Mouse (Mus musculus): ENCODE results near the gene Zer1.
"Not testable (repeated sequence)": the region's sequence is repeated elsewhere in the genome, so short reads cannot be mapped to it uniquely, and the experiment has no call there.

Gene Zer1

DNA sequence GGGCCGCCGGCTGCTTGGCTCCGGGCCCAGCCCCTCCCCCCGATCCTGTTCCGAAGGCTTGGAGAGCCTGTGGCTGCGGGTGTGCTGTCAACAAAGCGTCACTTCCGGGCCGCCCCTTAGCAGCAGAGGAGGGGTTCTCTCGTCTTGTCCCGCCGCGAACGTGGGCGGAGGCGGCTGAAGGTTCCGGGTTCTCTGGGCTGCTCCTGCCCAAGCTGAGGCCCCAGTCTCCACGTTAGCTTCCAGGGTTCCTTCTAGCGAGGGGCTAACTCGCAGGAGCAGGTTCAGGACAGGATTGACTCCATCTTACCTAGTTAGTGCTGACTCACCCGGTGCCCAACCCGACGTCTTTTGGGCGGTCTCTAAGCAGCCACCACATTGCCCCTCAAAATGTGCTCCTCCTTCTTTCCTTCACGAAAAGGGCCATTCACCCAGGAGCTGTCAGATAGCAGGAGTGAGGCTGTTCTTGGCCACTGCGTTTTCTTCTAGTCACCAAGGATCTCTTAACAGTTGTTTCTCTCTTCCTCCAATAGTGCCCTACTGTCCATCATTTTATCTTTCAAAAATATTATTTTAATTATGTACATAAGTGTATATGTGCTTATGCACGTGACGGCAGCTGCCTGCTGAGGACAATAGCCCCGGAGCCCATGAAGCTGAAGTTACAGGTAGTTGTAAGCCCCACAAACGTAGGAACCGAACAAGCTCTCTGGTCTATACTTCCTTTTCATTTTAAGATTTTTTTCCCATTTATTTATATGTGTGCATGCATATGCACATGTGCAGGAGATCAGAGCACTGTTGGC, at the start of gene Zer1:
TSS of gene Zer1 (minus strand) at position 114 of the 803 bp plus-strand sequence.
- DNase-seq (ENCODE audit: low spot score): peak; percentile 95

DNA sequence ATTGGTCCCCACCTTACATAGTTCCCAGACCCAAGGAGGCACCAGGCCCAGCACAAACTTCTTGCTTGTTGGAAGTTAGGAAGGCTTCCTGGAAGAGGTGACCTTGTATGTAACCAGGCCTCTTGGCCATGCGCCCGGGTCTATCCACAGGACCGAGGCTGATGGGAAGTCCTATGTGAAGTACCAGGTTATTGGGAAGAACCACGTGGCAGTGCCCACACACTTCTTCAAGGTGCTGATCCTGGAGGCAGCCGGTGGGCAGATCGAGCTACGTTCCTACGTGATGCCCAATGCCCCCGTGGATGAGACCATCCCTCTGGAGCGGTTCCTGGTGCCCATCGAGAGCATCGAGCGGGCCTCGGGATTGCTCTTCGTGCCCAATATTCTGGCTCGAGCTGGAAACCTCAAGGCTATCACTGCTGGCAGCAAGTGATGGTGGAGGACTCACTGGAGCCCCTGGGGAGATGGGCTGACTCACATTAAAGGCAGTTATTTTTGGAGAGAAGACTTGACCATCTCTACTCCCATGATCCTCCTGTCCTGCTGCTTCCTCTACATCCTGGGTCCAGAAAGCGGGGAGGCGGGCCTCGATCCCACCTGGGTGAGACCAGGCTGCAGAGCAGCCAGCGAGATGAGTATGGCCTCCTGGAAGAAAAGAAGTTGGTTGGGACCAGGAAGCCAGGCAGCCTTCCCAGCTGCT, 49.3 kb upstream of the Zer1 start:
- DNase-seq (ENCODE audit: low spot score): no peak

DNA sequence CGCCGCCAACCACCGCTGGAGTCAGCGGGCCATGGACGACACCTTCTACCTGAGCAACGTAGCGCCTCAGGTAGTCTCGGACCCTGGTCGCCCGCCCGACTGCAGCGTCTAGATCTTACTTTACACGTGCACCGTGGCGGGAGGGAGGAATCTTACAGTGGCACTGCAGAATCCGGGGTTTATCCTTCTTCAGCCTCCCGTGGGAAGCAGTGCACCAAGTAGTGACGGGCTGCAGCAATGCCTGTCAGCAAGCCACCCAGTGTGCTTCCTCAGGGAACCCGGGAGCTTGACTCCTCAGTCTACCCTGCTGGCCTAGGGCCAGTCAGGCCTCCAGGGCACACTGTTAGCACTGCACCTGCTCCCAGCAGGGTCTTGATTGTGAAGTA, 47.6 kb upstream of the Zer1 start:
- no peak for DNase-seq (ENCODE audit: low spot score)

DNA sequence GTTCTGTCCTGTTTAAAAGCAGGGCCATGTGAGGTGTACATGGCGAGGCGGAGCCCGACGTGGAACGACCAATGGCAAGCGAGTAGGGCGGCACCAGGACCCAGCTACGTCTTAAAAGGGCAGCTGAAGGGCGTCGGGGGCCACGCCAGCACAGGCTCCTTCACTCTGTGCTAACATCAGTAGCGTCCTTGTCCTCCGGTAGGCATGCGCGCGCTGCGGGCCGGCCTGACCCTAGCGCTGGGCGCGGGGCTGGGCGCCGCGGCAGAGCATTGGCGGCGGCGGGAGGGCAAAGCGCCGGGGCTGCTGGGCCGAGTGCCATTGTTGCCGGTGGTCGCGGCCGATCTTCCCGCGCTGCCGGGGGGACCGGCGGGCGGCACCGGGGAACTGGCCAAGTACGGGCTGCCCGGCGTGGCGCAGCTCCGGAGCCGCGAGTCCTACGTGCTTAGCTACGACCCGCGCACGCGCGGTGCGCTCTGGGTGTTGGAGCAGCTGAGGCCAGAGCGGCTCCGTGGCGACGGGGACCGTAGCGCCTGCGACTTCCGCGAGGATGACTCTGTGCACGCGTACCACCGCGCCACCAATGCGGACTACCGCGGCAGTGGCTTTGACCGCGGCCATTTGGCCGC, 47.1 kb upstream of the Zer1 start, which contains the start of gene Endog:
TSS of gene Endog (plus strand) at position 123 of the 626 bp plus-strand sequence.
- peak; percentile 85 for DNase-seq (ENCODE audit: low spot score)

DNA sequence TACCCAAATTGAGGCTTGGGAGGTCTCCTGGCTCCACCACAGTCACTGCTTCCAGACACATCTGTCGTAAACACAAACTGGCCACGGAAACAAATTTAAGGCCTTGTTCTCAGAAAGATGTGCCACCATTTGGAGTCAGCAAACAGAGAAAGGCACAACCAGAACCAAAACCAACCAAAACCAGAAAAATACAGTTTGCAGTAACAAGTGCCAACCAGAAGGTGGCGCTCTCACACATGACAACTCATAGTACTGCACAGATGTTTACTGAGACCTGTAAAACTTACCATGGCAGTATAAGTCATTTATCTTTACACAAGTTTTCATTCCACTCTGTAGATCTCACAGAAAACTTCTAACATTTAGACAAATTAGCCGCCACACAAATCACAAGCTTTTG, 42.3 kb upstream of the Zer1 start:
- no peak for DNase-seq (ENCODE audit: low spot score)

GRCm38 (mm10) chr2:30164340-30164932, 40.1 kb upstream of the Zer1 start:
- DNase-seq (ENCODE audit: low spot score): no peak

- DNase-seq (ENCODE audit: low spot score): no peak
Measured at GRCm38 (mm10) chr2:30161809-30162208, 37.4 kb upstream of the Zer1 start.

GRCm38 (mm10) chr2:30159871-30160270, 35.5 kb upstream of the Zer1 start:
- not testable (repeated sequence) for DNase-seq (ENCODE audit: low spot score)

DNA sequence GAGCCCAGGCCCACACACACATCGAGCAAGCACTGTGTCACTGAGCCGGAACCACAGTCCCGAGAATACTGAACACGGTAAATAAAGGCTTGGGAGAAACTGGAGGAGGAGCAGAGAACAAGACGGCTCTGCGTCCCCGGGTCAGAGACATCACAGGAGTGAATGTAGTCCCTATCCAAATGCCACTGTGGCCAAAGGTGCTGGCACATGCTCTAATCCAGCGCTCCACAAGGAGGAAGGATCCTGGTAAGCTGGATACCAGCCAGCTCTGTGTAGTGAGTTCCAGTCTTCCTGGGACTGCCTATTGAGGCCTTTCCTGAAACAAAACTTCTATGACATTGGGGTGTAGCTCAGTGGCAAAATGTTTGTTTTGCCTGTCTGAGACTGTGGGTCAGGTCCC, 28.2 kb upstream of the Zer1 start:
- DNase-seq (ENCODE audit: low spot score): no peak

GRCm38 (mm10) chr2:30151840-30152239, 27.5 kb upstream of the Zer1 start:
- peak; percentile 26 for DNase-seq (ENCODE audit: low spot score)

- DNase-seq (ENCODE audit: low spot score): peak; percentile 67
Measured at GRCm38 (mm10) chr2:30147466-30147865, 23.1 kb upstream of the Zer1 start.

DNA sequence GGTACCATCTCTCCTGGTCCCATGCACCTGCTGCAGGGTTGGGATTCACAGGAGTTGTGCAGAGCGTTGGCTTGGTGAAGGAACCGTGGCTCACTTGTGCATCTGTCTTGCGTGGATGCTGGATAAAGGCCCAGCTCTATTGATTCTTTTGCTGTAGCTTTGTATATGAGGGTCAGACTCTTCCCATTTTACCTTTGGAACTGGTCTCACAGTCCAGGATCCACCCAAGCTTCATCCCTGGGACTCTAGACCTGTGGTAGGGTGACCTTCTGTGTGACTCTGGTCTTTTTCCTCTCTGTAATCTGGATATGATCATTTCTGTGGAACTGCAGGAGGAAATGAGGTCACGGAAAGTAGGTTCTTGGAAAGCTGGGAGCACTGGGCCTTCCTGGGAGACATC, 20.1 kb upstream of the Zer1 start:
- DNase-seq (ENCODE audit: low spot score): no peak

DNA sequence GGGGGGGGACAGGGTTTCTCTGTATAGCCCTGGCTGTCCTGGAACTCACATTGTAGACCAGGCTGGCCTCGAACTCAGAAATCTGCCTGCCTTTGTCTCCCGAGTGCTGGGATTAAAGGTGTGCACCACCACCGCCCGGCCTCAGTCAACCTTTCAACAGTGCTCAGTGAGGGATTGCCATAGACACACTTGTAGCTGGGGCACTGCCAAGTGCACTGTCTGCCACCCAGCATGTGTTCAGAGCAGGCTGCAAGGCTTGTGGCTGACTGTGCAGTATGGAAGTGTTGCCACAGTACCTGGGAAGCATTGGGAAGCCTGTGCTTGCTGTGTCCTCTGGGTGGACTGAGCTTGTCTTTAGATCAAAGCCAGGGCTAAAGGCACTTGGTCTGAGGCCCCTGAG, 15.6 kb upstream of the Zer1 start:
- not testable (repeated sequence) for DNase-seq (ENCODE audit: low spot score)

GRCm38 (mm10) chr2:30136458-30136857, 12.1 kb upstream of the Zer1 start:
- DNase-seq (ENCODE audit: low spot score): no peak

- DNase-seq (ENCODE audit: low spot score): no peak
Measured at GRCm38 (mm10) chr2:30134928-30135620, 10.7 kb upstream of the Zer1 start.

DNA sequence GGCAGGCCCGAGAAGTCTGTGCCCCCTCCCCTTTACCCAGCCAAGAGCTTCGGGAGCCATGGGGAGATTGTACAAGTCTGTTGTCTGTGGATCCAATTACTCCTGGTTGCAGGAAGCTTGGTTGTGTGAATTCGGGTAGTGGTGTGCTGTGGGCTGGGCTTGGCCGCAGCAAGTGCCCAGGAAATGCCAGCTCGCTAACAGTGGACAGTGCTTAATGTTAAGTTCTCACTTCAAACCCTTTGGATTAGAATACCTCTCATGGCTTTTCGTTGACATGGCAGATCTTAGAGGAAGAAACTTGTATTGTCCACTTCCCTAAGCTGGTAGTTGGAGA, 10.0 kb upstream of the Zer1 start:
- DNase-seq (ENCODE audit: low spot score): no peak

DNA sequence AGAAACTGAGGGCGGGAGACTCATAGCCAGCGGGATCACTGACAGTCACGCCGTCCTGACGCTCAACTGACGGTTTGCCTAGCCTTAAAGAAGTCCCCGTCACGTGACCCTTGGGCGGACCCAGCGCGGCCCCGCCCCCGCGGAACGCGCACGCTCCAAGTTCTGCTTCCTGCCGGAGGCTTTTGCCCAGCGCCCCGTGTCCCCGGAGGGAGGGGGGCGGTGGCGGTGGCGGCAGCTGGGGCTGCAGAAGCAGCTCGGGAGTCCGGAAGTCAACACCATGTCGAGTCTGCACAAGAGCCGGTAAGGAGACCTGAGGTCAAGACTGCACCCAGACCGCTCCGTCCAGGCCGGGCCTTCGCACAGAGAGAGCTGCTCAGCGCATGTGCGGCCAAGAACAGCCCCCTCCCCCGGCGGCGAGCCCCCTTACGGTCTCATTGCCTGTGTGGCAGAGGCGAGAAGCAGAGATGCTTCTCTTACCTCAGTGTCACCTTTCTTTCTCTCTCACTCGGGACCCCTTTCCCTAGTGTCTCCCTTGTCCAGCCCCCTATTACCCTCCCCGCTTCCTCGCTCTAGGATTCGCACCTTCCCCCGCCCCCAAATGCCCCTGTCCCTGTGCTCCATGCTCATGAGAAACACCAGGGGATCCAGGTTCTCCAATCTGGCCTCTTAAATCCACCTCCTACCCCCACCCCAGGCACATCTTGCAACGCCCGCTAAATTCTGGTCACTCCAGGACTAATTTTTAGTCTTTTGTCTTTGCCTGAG, 9.4 kb upstream of the Zer1 start, which contains the start of gene Tbc1d13:
TSS of gene Tbc1d13 (plus strand) at position 134 of the 765 bp plus-strand sequence.
- peak; percentile 98 for DNase-seq (ENCODE audit: low spot score)

GRCm38 (mm10) chr2:30132801-30133612, 8.6 kb upstream of the Zer1 start:
- DNase-seq (ENCODE audit: low spot score): no peak

DNA sequence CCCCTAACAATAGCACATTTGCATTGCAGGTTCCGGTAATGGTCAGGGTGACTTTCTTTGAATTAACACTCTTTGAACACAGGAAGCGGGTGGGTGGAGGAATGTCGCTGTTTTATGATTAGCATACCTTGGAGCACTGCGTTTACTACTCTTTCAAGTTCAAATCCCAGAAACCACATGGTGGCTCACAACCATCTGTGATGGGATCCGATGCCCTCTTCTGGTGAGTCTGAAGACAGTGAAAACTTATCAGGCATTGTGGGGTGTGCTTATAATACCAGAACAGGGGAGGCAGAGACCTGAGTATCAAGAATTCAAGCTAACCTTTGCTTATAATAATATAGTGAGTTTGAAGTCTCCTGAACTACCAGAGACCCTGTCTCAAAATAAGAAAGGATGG, 6.9 kb upstream of the Zer1 start:
- not testable (repeated sequence) for DNase-seq (ENCODE audit: low spot score)

- DNase-seq (ENCODE audit: low spot score): no peak
Measured at GRCm38 (mm10) chr2:30130156-30130555, 5.8 kb upstream of the Zer1 start.

Data from ovary, postnatal 36 days (tissue).